Mouse (Mus musculus) lung, postnatal 0 days (tissue): Measurements from ENCODE around the gene Polr1e.

ENCODE experiments used
- CTCF ChIP-seq: IDR thresholded peaks from 2 replicates; pipeline ENCODE4 v1.5.1; 2016; ENCODE audit warnings: antibody characterized with exemption, mild to moderate bottlenecking
- EP300 ChIP-seq: IDR thresholded peaks from 2 replicates; pipeline ENCODE4 v1.6.1; 2016; ENCODE audit warnings: antibody characterized with exemption, mild to moderate bottlenecking, control low read depth

DNA sequence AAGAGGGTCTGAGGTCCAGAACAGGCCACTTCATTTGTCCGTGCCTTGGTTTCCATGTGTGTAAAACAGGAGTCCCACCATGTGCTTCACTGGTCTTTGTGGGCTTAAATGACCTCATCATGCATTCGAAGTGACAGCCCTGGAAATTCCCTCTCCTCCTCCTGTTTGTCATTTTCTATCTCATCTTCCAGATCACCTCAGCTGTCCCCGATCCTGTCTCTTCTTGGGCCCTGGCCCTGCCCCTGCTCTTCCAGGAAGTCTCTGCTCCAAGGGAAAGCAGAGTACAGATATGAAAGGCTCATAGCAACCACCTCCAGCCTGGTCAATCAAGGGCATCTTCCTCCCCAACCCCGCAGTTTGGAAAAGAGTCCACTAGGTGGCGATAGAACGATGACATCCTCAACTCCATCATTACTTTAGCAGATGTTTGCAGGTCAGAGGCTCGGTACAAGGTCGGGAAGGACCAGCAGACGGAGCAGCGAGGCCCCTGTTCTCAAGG, 47.7 kb upstream of the Polr1e start:
- TF ChIP-seq CTCF (peak; percentile 86), EP300 (no peak)
